Mouse (Mus musculus): Measurements from ENCODE around the gene Zc3h14. TPM values are rescaled to one million over a fixed set of nuclear protein-coding genes. Genes with fewer than 3 reads are reported as not detected.

Zc3h14 gene
- total and polyA plus RNA-seq, 3 experiments: 74.9 to 429 (median 88.5) TPM

- Histone ChIP-seq H3K27me3 (ENCODE audit: control insufficient read depth in 1 of 2, insufficient read depth in 2 of 2, low read length in 2 of 2) (no peaks in the 10 kb centered on the region), H3K27ac (ENCODE audit: control insufficient read depth, low read depth, low read length) (no peak overlapping the region), H3K36me3 (ENCODE audit: control insufficient read depth in 1 of 2, insufficient read depth in 2 of 2, low read length in 2 of 2) (peaks cover 0 to 9% of the 10 kb centered on the region in 2 experiments; a peak in 3 of 4 replicates), H3K79me2 (ENCODE audit: control insufficient read depth, insufficient read depth, low read length, poor library complexity) (no peaks in the 10 kb centered on the region), H3K4me3 (ENCODE audit: control insufficient read depth in 1 of 2, insufficient read depth in 1 of 2, low read depth in 2 of 2, low read length in 2 of 2) (no peak overlapping the region), H3K9ac (ENCODE audit: control insufficient read depth, low read depth, low read length, poor library complexity, severe bottlenecking) (no peak overlapping the region), H3K9me3 (replicated peaks; ENCODE audit: insufficient read depth, low read length) (no peaks in the 10 kb centered on the region), H3K4me1 (ENCODE audit: control insufficient read depth in 1 of 2, insufficient read depth in 2 of 2, low read length in 2 of 2) (peaks cover 7 to 10% of the 10 kb centered on the region in 2 experiments)
- DNase-seq (ENCODE audit: low read depth, low spot score): no peak
- no peak for TF ChIP-seq ZKSCAN1 (IDR thresholded peaks at IDR 0.05; ENCODE audit: low read depth, low read length)
- no peak for TF ChIP-seq CHD2 (IDR thresholded peaks at IDR 0.05; ENCODE audit: low read length)
- TF ChIP-seq ZNF384 (IDR thresholded peaks at IDR 0.05; ENCODE audit: low read depth, low read length): no peak
- no peak for TF ChIP-seq BHLHE40 (IDR thresholded peaks at IDR 0.05; ENCODE audit: borderline replicate concordance, low read depth, low read length)
Observed at GRCm38 (mm10) chr12:98834879-98835278, 88.1 kb downstream of the Zc3h14 start.

DNA sequence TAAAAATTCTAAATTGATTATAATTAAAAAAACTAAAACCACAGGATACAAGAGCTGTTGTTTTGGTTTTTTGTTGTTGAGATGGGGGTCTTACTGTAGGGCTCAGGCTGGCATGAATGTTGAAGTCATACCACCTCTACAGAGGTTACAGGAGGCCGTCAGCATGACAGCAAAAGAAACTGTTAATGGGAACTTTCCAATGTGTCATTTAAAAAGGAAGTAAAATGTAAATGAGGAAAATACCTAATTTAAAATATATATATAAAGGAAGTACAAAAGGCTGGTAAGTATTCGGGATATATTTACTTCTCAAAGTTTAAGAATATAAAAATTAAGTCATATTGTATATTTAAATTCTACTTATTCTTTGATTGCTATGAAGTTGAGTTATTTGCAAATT is 88.7 kb downstream of the Zc3h14 start:
- Histone ChIP-seq H3K27ac (ENCODE audit: control insufficient read depth, low read depth, low read length) (no peak overlapping the region), H3K4me1 (ENCODE audit: control insufficient read depth in 1 of 2, insufficient read depth in 2 of 2, low read length in 2 of 2) (peaks cover 7 to 10% of the 10 kb centered on the region in 2 experiments), H3K9me3 (replicated peaks; ENCODE audit: insufficient read depth, low read length) (no peaks in the 10 kb centered on the region), H3K4me3 (ENCODE audit: control insufficient read depth in 1 of 2, insufficient read depth in 1 of 2, low read depth in 2 of 2, low read length in 2 of 2) (no peak overlapping the region), H3K79me2 (ENCODE audit: control insufficient read depth, insufficient read depth, low read length, poor library complexity) (no peaks in the 10 kb centered on the region), H3K9ac (ENCODE audit: control insufficient read depth, low read depth, low read length, poor library complexity, severe bottlenecking) (no peak overlapping the region), H3K27me3 (ENCODE audit: control insufficient read depth in 1 of 2, insufficient read depth in 2 of 2, low read length in 2 of 2) (no peaks in the 10 kb centered on the region), H3K36me3 (ENCODE audit: control insufficient read depth in 1 of 2, insufficient read depth in 2 of 2, low read length in 2 of 2) (peaks cover 0 to 11% of the 10 kb centered on the region in 2 experiments; a peak in 3 of 4 replicates)
- TF ChIP-seq NRF1 (IDR thresholded peaks at IDR 0.05; ENCODE audit: insufficient read depth, low read depth, low read length, poor library complexity, severe bottlenecking) (no peak), MAFK (IDR thresholded peaks at IDR 0.05; ENCODE audit: borderline replicate concordance, low read depth, low read length) (no peak), POLR2A (IDR thresholded peaks at IDR 0.05; ENCODE audit: control insufficient read depth in 1 of 2, insufficient read depth in 1 of 2, low read depth in 1 of 2, low read length in 2 of 2, poor library complexity in 1 of 2) (no peak), HCFC1 (IDR thresholded peaks at IDR 0.05; ENCODE audit: low read depth, low read length) (no peak), TAL1 (IDR thresholded peaks at IDR 0.05; ENCODE audit: low read length) (no peak)
- no peak for DNase-seq (ENCODE audit: low read depth, low spot score)

Other genes starting within 250 kb of the Zc3h14 start
- not detected in 2 replicates for gene Kcnk10, start 168.7 kb upstream of the Zc3h14 start, total RNA-seq (2012; rRNA removed)
- not detected for gene Kcnk10, start 168.7 kb upstream of the Zc3h14 start, polyA plus RNA-seq (2012; ENCODE audit: insufficient read depth in 1 of 2, insufficient read length in 2 of 2, low read depth in 1 of 2, low replicate concordance in 2 of 2, missing spikeins in 1 of 2)
- 3.9 and 4.0 TPM in 2 replicates for gene Spata7, start 118.8 kb upstream of the Zc3h14 start, total RNA-seq (2012; rRNA removed)
- 1 to 10 TPM in 1 of 2 experiments, not detected in 1; 5.5 TPM for gene Spata7, start 118.8 kb upstream of the Zc3h14 start, polyA plus RNA-seq (2012; ENCODE audit: insufficient read depth in 1 of 2, insufficient read length in 2 of 2, low read depth in 1 of 2, low replicate concordance in 2 of 2, missing spikeins in 1 of 2)
- 1.2 and 1.7 TPM in 2 replicates for gene Ptpn21, start 9.6 kb upstream of the Zc3h14 start, total RNA-seq (2012; rRNA removed)
- gene Ptpn21, start 9.6 kb upstream of the Zc3h14 start, polyA plus RNA-seq (2012; ENCODE audit: insufficient read depth in 1 of 2, insufficient read length in 2 of 2, low read depth in 1 of 2, low replicate concordance in 2 of 2, missing spikeins in 1 of 2): 1 to 10 TPM in 1 of 2 experiments, not detected in 1; 3.8 TPM
- 4.7 and 6.2 TPM in 2 replicates for gene Eml5, start 154.5 kb downstream of the Zc3h14 start, total RNA-seq (2012; rRNA removed)
- 10 to 100 TPM in 1 of 2 experiments, not detected in 1; 13.2 TPM for gene Eml5, start 154.5 kb downstream of the Zc3h14 start, polyA plus RNA-seq (2012; ENCODE audit: insufficient read depth in 1 of 2, insufficient read length in 2 of 2, low read depth in 1 of 2, low replicate concordance in 2 of 2, missing spikeins in 1 of 2)
- gene Ttc8, start 173.6 kb downstream of the Zc3h14 start, total RNA-seq (2012; rRNA removed): not detected in 2 replicates
- not detected for gene Ttc8, start 173.6 kb downstream of the Zc3h14 start, polyA plus RNA-seq (2012; ENCODE audit: insufficient read depth in 1 of 2, insufficient read length in 2 of 2, low read depth in 1 of 2, low replicate concordance in 2 of 2, missing spikeins in 1 of 2)